Comparison of ENCODE assay signal across 8 mouse cellular contexts in the genomic region with DNA sequence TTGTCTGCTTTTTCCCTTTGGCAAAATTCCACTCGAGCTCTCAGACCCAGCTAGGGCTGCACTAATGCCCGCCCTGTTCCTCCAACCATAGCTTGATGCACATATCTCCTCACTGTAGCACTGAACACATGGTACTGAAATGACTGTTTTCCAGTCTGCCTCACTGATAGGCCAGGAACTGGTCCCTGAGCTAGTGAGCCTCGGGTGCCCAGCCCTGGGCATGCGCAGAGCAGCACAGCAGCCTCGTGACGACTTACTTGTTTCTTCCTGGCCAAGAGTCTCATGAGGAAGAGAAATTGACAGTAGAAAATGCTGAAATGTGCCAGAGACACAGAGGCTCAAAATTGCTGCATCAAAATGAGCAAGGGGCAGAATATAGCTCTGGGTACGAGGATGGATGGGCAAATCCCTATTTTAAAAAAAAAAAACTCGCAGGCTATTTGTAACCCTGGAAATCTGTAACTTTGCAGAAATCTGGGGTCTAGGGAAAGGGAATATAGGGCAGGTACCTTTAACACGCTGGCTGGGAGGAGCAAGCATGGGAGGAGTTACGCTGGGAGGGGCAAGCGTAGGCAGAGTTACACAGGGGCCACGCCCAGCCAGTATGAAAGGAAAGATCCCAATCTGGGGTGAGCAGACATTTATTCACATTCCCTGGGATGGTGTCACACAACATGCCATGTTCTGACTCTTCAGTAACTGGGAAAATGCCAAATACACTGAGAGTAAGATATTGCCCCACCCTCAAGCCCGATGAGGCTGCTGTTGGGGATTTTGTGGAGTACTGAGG. TPM values are rescaled to one million over a fixed set of nuclear protein-coding genes. Genes with fewer than 3 reads are reported as not detected.
A peak's percentile ranks its signal among the peaks of the same experiment; 100 is the strongest.
DNase-seq lines count a peak whose midpoint lies in the region; ATAC-seq and TF ChIP-seq lines count a peak whose summit lies in the region.

No protein-coding gene starts in this region.

- H3K4me1 ChIP-seq in cerebellum, adult 2 months (ENCODE audit: control insufficient read depth, insufficient read depth, low read length): peaks cover 45% of the 10 kb centered on the region
- peaks cover 15% of the 10 kb centered on the region for H3K4me1 ChIP-seq in liver, adult 2 months (ENCODE audit: control insufficient read depth, insufficient read depth, low read length)
- peaks cover 11% of the 10 kb centered on the region; the same call in 1 of the 2 replicates for H3K4me1 ChIP-seq in neural tube, embryonic 14.5 days (ENCODE audit: control insufficient read depth, insufficient read depth, low read length)

- H3K9ac ChIP-seq in liver, adult 2 months (ENCODE audit: low read depth, low read length): 0 out of 2 replicates have a peak overlapping the region, but pooled peaks have one; percentile 29
- no peak overlapping the region for H3K9ac ChIP-seq in neural tube, embryonic 14.5 days (replicated peaks; ENCODE audit: low read depth, low read length)

- TF ChIP-seq POLR2A in cerebellum, adult 2 months (IDR thresholded peaks at IDR 0.05; ENCODE audit: borderline replicate concordance, insufficient read depth, low read length): no peak
- TF ChIP-seq POLR2A in liver, adult 2 months (IDR thresholded peaks at IDR 0.05; ENCODE audit: extremely low read depth, insufficient read depth, low read length): 0 out of 2 replicates have a peak, but pooled peaks have one; percentile 21

- H3K27ac ChIP-seq in cerebellum, adult 2 months (ENCODE audit: insufficient read depth, low read length): no peak overlapping the region
- H3K27ac ChIP-seq in liver, adult 2 months (replicated peaks; ENCODE audit: insufficient read depth, low read depth, low read length): peak overlapping the region; percentile 95
- H3K27ac ChIP-seq in neural tube, embryonic 14.5 days (ENCODE audit: low read depth, low read length): no peak overlapping the region

- ATAC-seq in neural tube, embryonic 14.5 days (ENCODE audit: low read depth): no peak

- no peaks in the 10 kb centered on the region for H3K27me3 ChIP-seq in cerebellum, adult 2 months (ENCODE audit: control insufficient read depth, insufficient read depth, low read length)
- H3K27me3 ChIP-seq in liver, adult 2 months (ENCODE audit: control insufficient read depth, insufficient read depth, low read length): no peaks in the 10 kb centered on the region
- no peaks in the 10 kb centered on the region for H3K27me3 ChIP-seq in neural tube, embryonic 14.5 days (ENCODE audit: control insufficient read depth, insufficient read depth, low read length)

- peak overlapping the region; percentile 8; the same call in 1 of the 2 replicates for H3K4me2 ChIP-seq in neural tube, embryonic 14.5 days (ENCODE audit: low read depth, low read length)

- H3K36me3 ChIP-seq in liver, adult 2 months (ENCODE audit: control insufficient read depth, insufficient read depth, low read length): no peaks in the 10 kb centered on the region
- no peaks in the 10 kb centered on the region for H3K36me3 ChIP-seq in neural tube, embryonic 14.5 days (ENCODE audit: control insufficient read depth, insufficient read depth, low read length)

- DNase-seq in retina, postnatal 1 day: peak; percentile 67
- DNase-seq in retina, embryonic 14.5 days (ENCODE audit: low spot score): no peak
- peak; percentile 66 to 76 for DNase-seq in cerebellum, adult 2 months
- peak; percentile 71 for DNase-seq in gastrocnemius, postnatal 25 days
- DNase-seq in kidney, adult 8-10 months: peak; percentile 87 to 89
- peak; percentile 91 for DNase-seq in liver, adult 2 months (ENCODE audit: extremely low read depth, low read depth, low spot score)
- peak; percentile 74 to 84 for DNase-seq in urinary bladder, postnatal 36 days (ENCODE audit: low spot score in 2 of 2)

- H3K4me3 ChIP-seq in cerebellum, adult 2 months (replicated peaks; ENCODE audit: insufficient read depth, low read depth, low read length): no peak overlapping the region
- H3K4me3 ChIP-seq in liver, adult 2 months (ENCODE audit: insufficient read depth, low read depth, low read length): no peak overlapping the region
- no peak overlapping the region for H3K4me3 ChIP-seq in neural tube, embryonic 14.5 days (ENCODE audit: low read depth, low read length)

- no peaks in the 10 kb centered on the region for H3K9me3 ChIP-seq in neural tube, embryonic 14.5 days (ENCODE audit: control insufficient read depth, low read length)

- WGBS in cerebellum, adult 2 months: 49% methylated on average over 13 of the region's 13 CpGs
- WGBS in liver, adult 2 months: 29% methylated on average over 13 of the region's 13 CpGs
- 52% methylated on average over 13 of the region's 13 CpGs for WGBS in neural tube, embryonic 14.5 days

- no peaks in the 10 kb centered on the region for H3K79me2 ChIP-seq in liver, adult 2 months (ENCODE audit: control insufficient read depth, insufficient read depth, low read length)

- TF ChIP-seq CTCF in cerebellum, adult 2 months (IDR thresholded peaks at IDR 0.05; ENCODE audit: borderline replicate concordance, insufficient read depth, low read depth, low read length): no peak
- TF ChIP-seq CTCF in liver, adult 2 months (IDR thresholded peaks at IDR 0.05; ENCODE audit: low read depth, low read length): no peak

RNA-seq across cellular contexts. Expression of gene Ablim1, which starts 41.7 kb away (rescaled TPM):
- 110 and 130 TPM in 2 replicates for polyA plus RNA-seq in cerebellum, adult 2 months (2012; rRNA removed)
- total RNA-seq in gastrocnemius, postnatal 25 days (2021): 10 to 100 TPM; 37.6 to 41.4 TPM
- total RNA-seq in liver, adult 2 months (2014; rRNA removed): 23.7 and 35.2 TPM in 2 replicates
- 16.4 and 16.6 TPM in 2 replicates for polyA plus RNA-seq in liver, adult 2 months (2012; rRNA removed)
- 47.4 and 59.7 TPM in 2 replicates for polyA plus RNA-seq in neural tube, embryonic 14.5 days (2014; fragmentation: Nextera tagmentation; extraction: Ambion mirVana)
